Mouse (Mus musculus) olfactory bulb, adult 2 months (tissue): ENCODE measurements at regions not wholly inside any gene's neighbourhood (a gene's known extent, or its start where the extent isn't known, plus 50 kb on each side); places are given as distances from the start of the nearest gene placed in this dataset.

Experiments used
- H3K27ac ChIP-seq: fragments of 200-500 bp; 2 replicates; pipeline ENCODE4 v1.5.1; 2012; ENCODE audit warnings: low read depth, low read length; ENCODE audit not compliant: insufficient read depth
- H3K4me1 ChIP-seq: fragments of 200-500 bp; 2 replicates; pipeline ENCODE4 v1.6.1; 2012; ENCODE audit warnings: low read length; ENCODE audit not compliant: control insufficient read depth, insufficient read depth
- H3K4me3 ChIP-seq: fragments of 200-500 bp; 2 replicates; pipeline ENCODE4 v1.5.1; 2012; ENCODE audit warnings: mild to moderate bottlenecking, low read depth, low read length, moderate library complexity; ENCODE audit not compliant: insufficient read depth
- CTCF ChIP-seq: fragments of 200-500 bp; IDR thresholded peaks from 2 replicates; pipeline ENCODE4 v1.5.1; 2012; ENCODE audit warnings: low read depth, mild to moderate bottlenecking, low read length, moderate library complexity; ENCODE audit not compliant: insufficient read depth
- POLR2A ChIP-seq: fragments of 200-500 bp; IDR thresholded peaks from 2 replicates; pipeline ENCODE4 v1.6.1; 2012; ENCODE audit warnings: mild to moderate bottlenecking, low read depth, low read length, moderate library complexity; ENCODE audit not compliant: insufficient read depth
- WGBS: fragments of 180-500 bp; shearing (Covaris S2); methylation state at CpG from one replicate; pipeline ENCODE4 v1.1.7; 2018; 5-methylcytosine and 5-hydroxymethylcytosine counted together

DNA sequence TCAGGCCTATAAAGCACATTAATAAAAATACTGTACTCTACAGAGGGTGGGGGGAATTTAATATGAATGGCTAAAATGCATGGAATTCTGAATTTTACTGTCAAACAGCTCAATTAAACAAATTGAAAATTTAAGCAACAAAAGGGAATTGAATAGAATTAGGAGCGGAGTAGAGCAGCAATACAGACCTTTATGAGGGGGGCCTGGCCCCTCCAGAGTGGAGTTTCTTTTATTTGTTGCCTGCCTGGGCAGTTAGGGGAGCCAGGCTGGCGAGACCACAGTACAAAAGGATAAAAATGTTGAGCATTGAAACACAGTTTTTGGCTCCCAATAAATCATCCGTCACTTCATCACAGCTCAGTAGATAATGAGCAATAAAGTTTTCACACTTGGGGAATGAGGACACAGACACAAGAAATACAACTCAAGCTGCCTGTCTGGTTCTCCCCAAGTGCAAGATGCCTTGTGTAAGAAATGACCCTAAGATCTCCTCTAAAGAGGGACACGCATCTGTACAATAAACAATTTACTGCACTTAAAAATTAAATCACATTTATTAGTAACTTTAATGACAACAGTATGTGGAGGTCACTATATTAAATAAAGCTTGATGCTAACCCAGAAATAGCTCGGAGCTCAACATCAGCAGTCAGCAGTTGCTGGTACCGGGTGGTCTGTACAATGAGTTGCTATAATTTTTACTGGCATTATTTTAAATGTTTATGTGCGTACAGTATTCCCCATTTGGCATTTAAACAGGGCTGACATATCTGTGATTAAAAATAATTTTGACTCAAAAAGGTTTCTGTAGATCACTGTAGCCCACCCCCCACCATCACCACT is 286.9 kb upstream of the Mgmt start:
- Histone ChIP-seq H3K4me3 (no peak overlapping the region), H3K27ac (no peak overlapping the region), H3K4me1 (no peaks in the 10 kb centered on the region)
- TF ChIP-seq CTCF (no peak), POLR2A (no peak)
- WGBS, result 90% methylated on average over 7 of the region's 7 CpGs

DNA sequence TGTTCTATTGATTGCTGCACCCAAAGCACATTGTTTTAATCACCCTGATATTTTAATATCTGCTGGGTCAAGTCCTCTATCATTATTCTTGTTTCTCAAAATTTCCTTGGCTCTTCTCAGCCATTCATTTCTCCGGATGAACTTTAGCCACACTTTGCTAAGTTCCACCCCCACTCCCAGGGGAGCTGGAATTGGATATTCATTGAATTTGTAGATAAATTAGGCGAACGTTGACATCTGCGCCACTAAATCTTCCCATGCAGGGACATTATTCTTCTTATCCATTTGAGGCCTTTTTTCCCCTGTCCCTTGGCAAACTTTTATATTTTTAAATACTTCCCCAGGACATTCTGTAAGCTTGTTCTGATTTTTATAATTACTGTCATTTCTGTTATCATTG is 280.9 kb upstream of the Mgmt start:
- Histone ChIP-seq H3K4me3 (no peak overlapping the region), H3K4me1 (no peaks in the 10 kb centered on the region), H3K27ac (no peak overlapping the region)
- TF ChIP-seq POLR2A (no peak), CTCF (no peak)
- 72% methylated on average over 4 of the region's 4 CpGs for whole genome bisulfite sequencing

DNA sequence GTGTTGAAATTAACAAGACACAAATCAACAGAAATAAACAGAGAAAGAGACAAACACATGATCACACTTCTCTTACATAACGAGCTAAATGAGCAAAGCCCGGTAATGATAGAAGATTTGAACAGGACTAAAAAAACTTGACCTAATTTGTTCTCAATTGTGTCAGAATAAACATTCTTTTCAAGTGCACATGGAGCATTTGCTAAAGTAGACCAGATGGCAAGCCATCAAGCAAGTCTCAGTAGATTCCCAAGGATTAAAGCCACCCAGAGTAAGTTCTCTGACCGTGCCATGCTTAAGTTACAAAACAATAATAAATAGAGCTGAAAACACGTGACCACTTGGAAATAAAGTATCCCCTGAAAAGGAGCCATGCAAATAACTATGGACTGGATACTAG is 269.9 kb upstream of the Mgmt start:
- Histone ChIP-seq H3K4me3 (no peak overlapping the region), H3K4me1 (no peaks in the 10 kb centered on the region), H3K27ac (no peak overlapping the region)
- WGBS, result 41% methylated on average over 4 of the region's 4 CpGs
- TF ChIP-seq POLR2A, result no peak
- no peak for TF ChIP-seq CTCF

DNA sequence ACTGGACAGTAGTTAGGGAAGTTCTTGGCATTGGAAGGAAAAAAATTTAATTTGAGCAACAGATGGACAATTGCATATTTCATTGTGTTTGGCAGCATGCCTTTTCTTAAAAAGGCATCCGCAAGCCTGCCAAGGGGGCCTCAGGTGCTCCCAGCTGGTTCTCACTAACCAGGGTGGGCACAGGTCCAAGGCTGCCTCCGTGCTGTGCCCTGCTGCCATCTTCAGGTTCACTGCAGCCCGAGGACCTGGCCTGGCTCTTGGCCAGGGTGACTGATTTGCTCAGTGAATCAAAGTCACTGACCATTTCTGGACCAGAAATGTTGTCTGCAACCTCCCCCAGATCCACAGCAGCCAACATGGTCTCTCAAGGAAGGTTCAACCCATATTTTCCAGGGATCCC is 263.3 kb upstream of the Mgmt start:
- Histone ChIP-seq H3K27ac (no peak overlapping the region), H3K4me3 (no peak overlapping the region), H3K4me1 (0 out of 2 replicates have a peak, but pooled peaks cover 2% of the 10 kb centered on the region)
- WGBS, result 53% methylated on average over 3 of the region's 3 CpGs
- TF ChIP-seq POLR2A, result no peak
- TF ChIP-seq CTCF, result no peak

DNA sequence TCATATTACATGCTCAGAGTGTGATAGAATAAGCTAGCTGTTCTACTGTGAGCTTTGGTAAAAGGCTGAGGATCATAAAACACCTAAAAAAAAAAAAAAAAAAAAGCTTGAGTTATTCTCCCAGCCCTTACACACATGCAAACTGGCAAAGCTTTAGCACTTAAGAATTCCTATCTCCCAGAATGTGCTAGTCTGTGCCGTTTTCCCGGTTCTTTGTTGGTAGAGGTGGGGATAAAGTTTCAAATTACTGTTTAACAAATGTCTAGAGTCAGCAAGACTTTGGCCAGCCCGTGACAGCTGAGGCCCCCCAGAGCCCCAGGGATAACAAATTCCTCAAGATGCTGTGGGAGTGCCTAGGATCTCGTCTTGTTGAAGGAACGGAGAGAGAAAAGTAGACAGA is 254.3 kb upstream of the Mgmt start:
- WGBS, result 60% methylated on average over 5 of the region's 5 CpGs
- no peak overlapping the region for H3K4me3 ChIP-seq
- TF ChIP-seq CTCF (no peak), POLR2A (no peak)
- no peak overlapping the region for H3K27ac ChIP-seq
- no peaks in the 10 kb centered on the region for H3K4me1 ChIP-seq

DNA sequence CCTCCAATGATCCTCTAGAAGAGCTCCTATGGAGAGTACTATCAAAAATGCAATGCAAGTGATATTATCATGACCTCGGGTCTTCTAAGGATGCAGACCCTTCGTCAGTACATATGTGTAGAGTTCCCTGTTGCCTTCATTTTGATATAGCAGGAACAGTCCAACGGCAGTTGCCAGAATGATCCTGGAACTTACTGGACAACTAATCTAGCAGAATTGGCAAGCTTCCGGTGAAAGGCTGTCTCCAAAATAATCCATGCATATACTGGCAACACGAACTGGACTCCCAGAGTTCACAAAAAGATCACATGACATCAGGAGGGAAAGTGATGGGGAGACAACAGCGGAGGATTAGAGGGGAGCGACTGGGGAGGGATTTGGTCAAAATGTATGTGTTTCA is 253.6 kb upstream of the Mgmt start:
- H3K4me1 ChIP-seq, result no peaks in the 10 kb centered on the region
- 84% methylated on average over 7 of the region's 7 CpGs for WGBS
- no peak for TF ChIP-seq POLR2A
- no peak for TF ChIP-seq CTCF
- no peak overlapping the region for H3K27ac ChIP-seq
- H3K4me3 ChIP-seq, result no peak overlapping the region

DNA sequence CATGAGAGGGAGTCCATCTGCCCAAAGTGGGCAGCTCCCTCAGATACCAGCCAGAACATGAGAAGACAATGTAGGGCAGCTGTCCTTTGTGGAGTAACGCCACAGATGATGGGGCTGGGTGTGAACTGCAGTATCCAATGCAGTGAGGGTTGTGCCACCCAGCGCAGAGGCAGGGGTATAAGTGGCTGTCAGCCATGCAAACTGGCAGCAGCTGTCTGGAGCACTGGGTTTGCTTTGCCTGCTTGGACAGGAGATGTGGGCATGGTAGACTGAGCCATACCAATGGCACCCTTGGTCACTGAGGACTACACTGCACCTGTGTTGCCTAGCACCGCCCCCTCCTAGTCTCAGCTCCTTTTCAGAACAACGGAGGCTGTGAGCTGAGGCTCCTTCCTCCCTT is 244.6 kb upstream of the Mgmt start:
- H3K4me3 ChIP-seq, result no peak overlapping the region
- no peak for TF ChIP-seq POLR2A
- no peak for TF ChIP-seq CTCF
- whole genome bisulfite sequencing, result 77% methylated on average over 4 of the region's 4 CpGs
- no peak overlapping the region for H3K27ac ChIP-seq
- H3K4me1 ChIP-seq, result no peaks in the 10 kb centered on the region

DNA sequence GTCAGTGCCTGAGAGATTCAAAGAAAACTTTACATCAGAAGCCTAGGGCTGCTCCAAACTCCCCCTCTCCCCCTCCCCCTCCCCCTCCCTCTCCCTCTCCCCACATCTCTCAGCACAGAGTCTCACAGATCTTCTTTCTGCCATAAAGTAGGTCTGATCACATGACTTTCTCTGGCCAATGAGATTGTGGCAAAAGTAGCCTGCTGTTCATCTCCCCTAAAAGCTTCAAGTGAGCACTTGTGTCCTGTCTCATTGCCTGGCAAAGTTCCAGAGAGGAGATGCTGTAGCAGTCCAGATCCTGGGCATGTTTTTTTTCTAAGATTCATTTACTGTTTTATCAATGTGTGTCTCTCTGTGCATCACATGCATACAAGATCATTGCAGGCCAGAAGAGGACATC is 234.5 kb upstream of the Mgmt start:
- Histone ChIP-seq H3K4me3 (no peak overlapping the region), H3K27ac (no peak overlapping the region), H3K4me1 (no peaks in the 10 kb centered on the region)
- TF ChIP-seq POLR2A (no peak), CTCF (no peak)

DNA sequence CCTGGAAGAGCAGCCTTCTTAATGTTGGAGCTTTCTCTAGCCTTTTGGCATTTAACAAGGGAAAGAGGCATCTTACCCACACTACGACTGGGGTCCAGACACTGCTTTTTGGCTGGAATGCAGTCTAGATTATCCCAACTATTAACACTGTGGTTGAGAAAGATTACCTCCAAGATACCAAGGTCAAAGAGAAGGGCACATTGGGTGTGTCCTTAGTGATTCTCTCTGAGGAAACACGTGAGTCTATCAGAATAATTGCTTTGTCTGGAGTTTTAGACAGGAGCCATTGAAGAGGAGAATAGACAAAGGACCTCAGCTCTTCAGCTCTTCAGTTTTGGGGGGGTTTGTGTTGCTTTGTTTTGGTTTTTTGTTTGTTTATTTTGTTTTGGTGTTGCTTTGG is 234.0 kb upstream of the Mgmt start:
- H3K27ac ChIP-seq, result no peak overlapping the region
- no peak overlapping the region for H3K4me3 ChIP-seq
- WGBS, result 87% methylated on average over 2 of the region's 2 CpGs
- H3K4me1 ChIP-seq, result no peaks in the 10 kb centered on the region
- TF ChIP-seq POLR2A (no peak), CTCF (no peak)
